Mouse (Mus musculus) MEL-GATA-1-ER (cell line): ENCODE results near the gene Zc3h13.
A peak's percentile ranks its signal among the peaks of the same experiment; 100 is the strongest.

Experiments used
- DNase-seq: peaks from one replicate; pipeline ENCODE4 v3.0.0-alpha.2; 2012; ENCODE audit warnings: low read depth; ENCODE audit errors: extremely low read depth

The Zc3h13 gene

DNA sequence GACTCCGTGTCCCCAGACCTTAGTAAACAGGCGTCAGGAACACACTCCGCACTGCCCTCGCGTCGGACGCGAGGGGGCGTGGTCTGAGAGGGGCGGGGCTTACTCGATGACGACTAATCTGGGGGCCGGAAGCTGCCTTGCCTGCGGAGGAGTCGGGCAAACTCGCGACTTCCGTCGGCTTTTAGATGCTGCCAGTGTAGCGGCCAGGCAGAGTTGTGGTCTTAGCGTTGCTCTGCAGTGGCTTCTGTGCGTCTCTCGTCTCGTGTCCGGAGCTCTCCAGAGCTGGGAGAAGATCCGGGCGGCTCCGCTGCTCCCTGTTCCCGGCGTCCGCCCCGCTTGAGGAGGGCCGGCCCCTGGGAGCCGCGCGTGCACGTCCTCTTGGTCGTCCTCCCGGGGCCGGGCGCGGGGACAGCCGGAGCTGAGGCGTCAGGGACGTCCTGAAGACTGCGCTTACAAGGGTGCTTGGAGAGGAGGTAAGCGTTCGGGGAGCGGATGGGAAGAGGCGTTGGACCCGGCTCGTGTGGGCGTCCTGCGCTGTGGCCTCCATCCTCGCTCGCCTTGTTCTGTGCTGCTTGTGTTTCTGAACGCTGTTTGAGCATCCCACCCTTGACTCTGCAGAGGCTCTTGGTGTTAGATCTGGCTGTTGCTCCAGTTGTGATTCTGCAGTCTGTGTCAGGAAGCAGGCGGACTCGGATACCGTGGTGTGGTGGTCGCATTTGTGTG, at the start of gene Zc3h13:
Gene Zc3h13, plus strand, starts transcription at position 181 of the 723 bp plus-strand sequence.
- peak; percentile 80 for DNase-seq

DNA sequence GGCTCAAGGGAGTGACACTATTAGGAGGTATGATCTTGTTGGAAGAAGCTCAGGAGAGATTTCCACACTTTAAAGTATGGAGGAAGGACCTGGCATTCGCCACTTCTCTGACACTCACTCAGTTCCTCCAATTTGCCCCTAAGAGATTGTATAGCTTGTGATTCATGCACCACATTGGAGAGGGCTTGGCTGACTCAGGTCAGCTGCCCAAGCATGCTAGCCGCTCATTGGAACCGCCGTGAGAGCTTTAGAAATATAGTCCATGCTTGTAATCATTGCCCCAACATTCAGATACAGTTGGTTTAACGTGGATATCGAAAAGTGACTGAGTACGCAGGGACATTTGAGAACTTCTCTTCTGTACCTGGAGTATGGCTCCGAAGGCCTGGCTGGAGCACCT, 48.6 kb upstream of the Zc3h13 start:
- DNase-seq, result no peak

DNA sequence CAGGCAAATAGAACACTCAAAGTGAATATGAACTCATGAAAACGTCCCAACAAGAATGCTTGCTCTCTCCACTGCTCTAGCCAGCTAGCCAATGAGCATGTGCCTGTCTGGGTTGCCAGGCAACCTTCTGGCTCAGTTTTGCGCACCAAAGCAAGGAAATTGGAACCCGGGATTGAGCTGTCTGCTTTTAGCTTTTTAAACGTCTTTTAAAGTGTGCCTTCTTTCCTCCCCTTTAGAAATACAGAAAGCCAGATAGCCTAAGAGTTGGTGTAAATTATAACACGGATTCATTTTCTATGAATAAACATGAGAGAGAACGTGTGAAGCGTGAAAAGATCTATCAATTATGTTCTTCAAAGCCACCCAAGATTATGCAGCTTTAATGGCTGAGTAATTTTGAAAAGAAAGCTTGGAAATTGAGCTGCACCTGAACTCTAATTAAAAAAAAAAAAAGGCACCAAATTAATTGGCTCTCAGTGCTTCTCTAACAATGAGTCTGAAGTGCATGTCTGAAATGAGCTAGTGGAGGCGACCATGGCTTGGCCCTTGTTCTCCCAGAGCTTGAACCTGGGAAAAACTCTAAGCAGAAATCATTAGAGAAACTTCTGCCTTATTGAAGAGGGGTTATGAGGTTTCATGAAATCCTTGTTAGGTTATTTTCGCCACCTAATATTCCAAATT, 48.1 kb upstream of the Zc3h13 start:
- DNase-seq, result no peak

DNA sequence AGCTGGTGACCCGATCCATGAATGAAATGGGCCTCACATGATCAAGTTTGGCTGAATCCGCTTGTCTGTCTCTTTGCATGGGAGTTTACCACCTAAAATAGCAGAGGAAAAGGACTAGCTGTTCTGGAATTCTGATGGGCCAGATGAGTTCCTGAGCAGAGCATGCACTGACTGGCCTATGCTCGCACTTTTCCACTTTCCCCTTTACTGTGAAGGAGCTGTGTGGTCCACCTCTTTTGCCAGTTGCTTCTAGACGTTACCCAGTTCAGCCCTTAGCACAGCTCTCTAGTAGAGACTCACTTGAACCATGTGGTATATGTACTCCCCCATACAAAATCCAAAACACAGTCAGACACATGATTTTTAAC, 47.6 kb upstream of the Zc3h13 start:
- no peak for DNase-seq

DNA sequence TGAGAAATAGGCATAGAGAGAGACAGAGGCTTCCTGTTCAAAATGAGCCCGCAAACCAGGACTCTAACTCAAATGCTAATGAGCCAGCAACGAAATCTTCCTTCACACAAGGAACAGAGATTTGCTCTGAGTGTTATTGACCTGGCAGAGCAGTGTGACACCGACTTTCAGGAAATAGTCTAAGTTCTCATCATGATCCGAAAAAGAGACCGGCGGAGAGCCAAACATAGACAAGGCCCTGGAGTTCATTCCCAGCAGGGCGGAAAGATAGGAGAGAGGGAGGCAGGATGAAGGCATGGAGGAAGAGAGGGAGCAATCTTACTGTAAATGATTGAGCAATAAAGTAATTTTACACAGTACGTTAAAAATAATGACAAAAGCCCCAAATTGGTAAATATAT, 47.1 kb upstream of the Zc3h13 start:
- no peak for DNase-seq

DNA sequence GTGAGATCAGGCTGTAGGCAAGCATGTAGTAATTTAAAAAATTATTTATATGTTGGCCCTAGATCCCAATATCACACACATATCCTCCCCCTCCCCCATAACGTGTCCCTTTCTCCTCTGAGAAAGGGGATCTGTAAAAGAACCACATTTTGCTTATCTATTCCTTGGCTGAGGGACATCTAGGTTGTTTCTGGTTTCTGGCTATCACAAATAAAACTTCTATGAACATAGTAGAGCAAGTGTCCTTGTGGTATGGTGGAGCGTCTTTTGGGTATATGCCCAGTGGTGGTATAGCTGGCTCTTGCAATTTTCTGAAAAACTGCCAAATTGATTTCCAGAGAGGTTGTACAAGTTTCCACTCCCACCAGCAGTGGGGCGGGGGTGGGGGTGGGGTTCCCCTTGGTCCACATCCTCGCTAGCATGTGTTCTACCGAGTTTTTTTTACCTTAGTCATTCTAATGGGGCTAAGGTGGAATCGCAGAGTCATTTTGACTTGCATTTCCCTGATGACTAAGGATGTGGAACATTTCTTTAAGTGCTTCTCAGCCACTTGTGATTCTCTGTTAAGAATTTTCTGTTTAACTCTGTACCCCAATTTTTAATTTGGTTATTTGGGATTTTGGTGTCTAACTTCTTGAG, 46.0 kb upstream of the Zc3h13 start:
- peak; percentile 44 for DNase-seq

DNA sequence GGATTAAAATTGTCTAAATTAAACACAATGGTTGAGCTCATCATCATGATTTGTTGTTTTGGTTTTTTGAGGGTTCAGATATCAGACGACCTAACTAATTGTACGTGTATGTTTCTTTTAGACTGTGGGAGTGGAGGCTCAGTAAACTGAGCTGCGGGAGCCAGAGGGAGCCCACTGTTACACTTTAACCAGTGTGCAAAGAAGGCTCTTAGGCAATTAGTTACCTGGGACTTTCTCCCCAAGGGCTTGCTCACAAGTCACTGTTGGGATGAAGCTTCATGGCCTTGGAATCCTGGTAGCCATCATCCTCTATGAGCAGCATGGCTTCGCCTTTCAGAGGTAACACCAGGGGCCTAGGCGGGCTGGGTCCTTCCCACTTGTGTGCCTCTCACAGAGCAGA, 42.1 kb upstream of the Zc3h13 start, which contains the start of gene Cpb2:
Gene Cpb2, plus strand, starts transcription at position 201 of the 400 bp plus-strand sequence.
- DNase-seq, result no peak

DNA sequence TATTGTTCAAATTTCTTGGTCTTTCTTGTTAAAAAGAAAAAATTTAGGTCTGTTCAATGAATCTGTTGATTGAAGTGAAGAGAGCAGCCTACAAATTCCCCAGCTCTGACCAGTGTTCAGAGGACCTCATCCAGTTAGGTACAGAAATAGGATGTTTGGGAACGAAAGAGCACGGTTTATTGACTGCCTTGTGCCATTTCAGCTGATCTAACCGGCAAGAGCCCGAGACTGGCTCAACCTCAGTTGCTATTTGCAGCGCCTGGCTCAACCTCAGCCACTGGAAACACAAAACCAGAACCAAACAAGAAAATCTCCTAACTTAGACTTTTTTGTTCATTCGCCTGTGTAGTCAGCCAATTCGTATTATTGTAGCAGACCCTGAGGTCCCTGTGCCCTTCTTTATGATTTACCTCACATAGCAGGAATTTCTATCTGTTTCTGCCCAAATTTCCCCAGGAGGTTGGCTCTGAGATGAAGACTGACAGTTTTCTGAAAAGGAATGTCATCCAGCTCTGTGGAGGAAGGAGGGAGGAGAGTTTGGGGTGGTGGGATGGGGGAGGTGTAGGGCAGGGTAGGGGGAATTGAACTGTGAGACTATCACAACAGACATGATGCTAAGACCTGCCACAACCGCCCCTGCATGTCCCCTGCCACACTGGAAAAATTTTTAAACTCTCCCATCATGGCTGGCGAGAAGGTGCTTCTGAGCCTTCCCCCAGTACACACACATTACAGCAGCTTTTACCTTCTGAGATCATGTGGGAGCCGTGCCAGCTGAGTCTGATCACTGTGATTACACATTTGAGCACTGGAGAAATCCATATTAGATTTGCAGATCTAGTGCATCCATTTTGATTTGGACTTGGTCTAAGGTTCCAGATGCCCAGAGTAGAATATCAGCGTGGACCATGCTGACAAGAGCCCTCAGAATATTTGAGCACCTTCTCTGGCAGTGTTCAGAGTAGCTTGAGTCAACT, 37.9 kb upstream of the Zc3h13 start:
- no peak for DNase-seq

DNA sequence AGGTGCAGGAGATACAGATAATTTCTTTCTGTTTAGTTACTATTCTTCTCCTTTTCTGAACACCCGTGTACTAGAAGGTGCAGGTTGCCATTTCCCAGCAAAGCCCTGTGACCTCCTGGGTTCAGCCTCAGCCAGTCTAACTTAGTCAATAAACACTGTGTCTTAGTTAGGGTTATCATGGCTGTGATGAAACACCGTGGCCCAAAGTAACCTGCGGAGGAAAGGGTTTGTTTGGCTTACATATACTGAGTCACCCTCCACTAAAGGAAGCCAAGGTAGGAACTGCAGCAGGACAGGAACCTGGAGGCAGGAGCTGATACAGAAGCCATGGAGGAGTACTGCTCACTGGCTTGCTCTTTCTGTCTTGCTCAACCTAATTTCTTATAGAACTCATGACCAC, 33.7 kb upstream of the Zc3h13 start:
- DNase-seq, result no peak

DNA sequence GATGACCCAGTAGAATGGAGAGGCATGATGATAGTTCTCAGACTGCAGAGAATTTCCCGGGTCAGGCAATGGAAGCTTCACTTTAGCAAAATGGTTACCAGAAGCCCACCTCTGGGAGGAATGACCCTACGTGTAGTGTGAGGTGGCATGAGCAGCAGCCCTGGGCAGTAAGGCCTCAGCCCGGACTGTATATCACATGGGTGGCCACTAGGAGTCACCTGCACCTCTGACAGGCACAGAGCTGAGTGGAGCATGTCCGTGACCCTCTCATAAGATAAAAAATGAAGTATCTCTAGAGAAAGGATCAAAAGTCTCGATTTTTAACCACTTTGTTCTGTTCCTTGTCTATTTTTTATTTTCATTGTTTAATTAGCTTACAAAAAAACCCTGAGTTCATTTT, 27.7 kb upstream of the Zc3h13 start:
- no peak for DNase-seq

DNA sequence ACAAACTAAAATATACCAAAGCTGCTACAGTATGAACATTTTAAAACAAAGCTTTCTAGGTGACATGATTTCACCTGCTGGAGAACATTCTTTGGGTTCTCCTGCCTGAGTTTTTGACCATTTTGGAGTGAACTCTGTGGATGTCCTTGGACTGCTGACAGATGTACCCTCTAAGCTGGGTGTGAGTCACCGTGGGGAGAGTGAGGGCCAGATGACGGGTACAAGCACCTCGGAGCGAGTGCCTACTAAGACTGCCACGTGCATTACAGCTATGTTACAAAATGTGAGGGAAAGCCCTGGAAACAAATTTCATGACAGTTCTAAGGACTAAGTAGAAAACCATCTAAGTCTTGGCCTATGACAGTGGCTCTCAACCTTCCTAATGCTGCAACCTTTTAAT, 14.6 kb upstream of the Zc3h13 start:
- DNase-seq, result no peak

DNA sequence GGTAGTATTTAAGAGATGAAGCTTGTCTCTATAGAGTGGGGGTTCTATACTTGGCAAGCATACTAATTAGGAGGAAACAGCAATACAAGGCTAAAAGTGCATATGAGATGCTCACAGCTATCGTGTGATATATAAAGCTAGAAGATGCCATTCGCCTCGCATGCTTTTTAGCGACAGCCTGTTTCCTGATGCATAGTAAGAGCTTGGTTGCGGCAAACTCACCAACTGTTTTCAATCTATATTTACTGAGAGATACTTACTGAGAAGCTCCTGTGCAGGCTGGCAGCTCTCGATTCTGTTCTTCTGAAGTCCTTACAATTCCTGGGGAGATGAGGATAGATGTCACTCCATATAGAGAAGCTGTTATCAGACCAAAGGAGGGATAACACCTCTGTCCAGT, 4.5 kb upstream of the Zc3h13 start:
- DNase-seq, result no peak

DNA sequence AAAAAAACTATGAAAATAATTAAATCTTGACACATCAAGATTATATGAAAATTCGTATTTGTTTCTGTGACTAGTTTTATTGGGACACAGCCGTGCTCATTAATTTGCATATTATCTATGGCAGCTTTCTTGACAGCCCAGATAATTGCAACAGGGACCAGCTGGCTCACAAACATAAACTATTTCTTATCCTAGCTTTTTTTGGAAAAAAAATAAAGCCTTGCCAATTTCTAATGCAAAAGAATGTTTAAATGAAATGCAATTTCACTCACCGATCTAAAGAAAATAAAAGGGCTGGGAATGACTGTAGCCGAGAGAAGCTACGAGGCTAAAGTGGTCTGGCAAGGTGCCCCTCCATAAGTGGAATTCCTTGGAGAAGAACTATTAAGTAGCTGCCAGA, 3.8 kb upstream of the Zc3h13 start:
- DNase-seq, result no peak

DNA sequence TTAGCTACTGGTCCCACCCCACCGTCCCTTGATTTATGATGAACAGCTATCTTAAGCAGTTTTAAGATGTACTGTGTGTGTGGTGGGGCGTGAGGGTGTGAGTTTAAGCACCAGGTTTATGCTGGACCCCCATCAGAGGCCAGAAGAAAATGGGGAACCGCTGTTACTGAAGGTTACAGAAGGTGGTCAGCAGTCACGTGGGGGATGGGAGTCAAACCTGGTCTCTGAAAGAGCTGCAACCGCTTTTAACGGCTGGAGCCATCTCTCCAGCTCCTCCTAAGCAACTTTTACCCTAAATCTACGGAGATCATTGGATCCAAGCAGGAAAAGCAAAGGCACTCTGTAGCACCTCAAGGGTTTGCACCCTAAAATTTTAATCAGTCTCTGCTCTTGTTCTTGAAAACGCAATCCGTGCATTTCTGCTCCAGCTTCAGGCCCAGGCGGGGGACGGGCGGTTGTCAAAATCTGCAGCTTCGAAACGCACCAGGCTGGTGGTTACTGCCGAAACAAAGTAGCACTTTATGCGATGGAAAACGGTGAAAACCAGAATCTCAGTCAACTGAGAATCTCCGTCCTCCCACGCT, 472 bp upstream of the Zc3h13 start:
- DNase-seq, result peak; percentile 6

DNA sequence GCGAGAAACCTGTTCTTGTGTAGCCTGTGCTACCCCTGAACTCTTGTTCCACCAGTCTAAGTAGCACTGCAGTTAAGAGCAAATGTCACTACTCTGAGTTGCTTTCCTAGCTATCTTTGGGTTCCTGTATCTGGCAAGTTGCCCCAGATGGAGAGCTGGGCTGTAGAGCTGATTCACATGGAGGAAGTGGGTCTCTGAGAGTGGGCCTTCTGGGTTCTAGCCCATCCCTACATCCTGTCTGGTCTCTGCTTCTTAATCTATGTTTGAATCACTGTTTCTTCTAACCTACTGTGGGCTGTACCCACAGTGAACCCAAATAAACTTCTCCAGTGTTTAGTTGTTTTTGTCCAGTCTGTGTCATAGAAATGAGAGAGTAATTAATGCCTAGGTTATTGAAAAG, 16.9 kb downstream of the Zc3h13 start:
- DNase-seq, result peak; percentile 25

DNA sequence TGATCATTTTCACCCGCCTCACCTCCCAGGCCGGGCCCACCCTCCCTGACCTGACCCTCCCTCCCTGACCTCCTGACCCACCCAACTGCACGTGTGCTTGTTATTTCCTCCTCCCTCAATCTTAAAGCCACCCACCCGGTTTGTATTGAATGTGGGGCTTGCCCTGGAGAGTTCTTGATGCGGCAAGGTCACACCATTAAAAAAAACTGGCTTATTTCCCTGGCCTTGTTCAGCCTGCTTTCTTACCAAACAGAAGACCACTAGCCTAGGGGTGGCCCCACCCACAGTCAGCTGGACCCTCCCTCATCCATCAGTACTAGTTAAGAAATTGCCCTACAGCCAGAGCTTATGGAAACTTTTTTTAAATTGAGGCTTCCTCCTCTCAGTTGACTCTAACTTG, 19.6 kb downstream of the Zc3h13 start:
- DNase-seq, result no peak

DNA sequence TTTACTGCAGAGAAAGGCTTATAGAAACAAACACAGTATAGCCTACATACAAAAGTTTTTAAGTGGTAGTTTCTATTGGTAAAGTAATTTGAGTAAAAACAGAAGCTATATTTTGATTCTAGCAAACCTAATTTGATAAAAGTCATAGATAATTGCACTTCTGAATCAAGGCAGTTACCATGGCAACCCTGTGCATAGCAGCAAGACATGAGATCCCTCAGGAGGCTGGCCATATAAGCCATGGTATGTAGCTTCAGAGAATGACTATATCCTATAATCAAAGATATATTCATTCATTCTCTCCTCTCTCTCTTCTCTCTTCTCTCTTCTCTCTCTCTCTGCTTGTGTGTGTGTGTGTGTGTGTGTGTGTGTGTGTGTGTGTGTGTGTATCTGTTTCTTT, 23.7 kb downstream of the Zc3h13 start:
- DNase-seq, result no peak

DNA sequence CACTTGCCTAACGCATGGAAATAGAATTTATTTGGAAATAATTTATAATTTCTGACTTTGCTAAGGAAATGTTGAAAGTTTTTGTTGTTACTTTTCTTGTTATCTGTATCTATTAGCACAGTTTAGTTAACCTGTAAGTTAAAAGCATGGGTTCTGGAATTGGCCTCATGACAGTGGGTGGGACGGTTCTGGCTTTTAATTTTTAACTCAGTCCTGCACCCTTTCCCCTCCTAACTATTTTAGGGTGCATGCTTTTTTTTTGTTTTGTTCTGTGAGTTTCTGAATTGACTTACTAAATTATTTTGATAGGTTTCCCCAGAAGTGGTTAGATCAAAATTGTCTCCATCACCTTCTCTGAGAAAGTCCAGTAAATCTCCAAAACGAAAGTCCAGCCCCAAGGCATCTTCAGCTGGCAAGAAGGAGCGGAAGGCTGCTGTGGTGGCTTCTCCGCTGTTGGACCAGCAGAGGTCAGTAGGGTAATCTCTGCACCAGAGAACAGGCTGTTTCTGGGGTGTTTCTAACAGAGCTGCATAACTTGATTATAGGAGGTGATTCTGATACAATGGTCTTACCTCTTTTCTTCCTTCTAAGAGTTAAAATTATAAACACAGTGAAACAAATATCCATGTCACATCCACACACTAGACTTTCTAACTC, 25.3 kb downstream of the Zc3h13 start:
- no peak for DNase-seq

DNA sequence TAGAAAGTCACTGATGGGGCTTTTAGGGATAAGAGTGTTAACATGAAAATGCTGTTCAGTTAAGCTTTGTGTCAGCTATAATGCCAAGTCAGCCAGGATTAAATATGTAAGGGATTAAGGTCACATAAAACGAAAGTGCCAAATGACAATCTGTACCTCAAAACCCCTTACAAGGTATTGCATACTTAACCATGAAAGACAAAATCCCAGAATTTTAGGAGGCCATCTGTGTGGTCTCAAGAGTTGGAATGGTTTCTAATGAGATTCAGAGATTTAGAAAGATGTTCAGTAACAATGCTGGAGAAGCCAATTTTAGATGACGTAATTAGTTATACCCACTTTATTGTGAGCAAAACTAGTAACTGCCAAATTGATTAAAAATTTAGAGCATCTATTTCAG, 30.3 kb downstream of the Zc3h13 start:
- DNase-seq, result no peak

DNA sequence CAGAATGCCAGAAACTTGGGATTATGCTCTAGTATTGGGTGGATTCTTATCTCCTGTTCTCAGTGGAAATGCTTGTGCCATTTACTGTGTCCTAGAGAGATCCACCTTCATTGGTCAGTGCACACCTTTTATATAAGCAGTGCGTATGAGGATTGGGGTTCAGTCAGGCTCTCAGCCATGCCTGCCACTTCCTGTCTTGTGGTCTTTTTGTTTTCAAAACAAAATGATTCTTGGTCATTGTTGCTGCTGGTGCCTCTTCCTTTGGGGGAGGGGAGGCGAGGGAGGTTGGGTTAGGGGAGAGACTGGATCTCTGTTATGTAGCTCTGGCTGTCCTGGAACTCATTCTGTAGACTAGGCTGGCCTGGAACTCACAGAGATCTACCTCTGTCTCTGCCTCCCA, 34.6 kb downstream of the Zc3h13 start:
- DNase-seq, result no peak

DNA sequence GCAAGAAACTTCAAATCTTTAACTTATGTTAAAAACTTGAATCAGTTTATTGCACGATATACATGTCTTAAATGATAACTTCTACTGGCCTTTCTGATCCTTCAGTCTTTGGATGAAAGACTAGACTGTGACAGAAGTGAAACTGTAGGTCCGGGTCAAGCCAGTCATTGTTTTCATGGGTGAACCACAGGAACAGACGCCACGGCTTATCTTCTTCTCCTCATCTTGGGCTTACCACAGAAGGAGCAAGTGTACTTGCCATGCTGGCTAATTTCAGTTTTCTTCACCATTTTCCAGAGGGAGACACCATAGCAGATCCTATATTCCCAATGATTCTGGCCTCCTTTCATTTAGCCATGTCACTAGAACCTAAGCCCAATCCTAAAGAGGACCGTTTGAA, 36.1 kb downstream of the Zc3h13 start:
- no peak for DNase-seq
